Mouse (Mus musculus): ENCODE measurements around the gene Cdkn2d. TPM values are rescaled to one million over a fixed set of nuclear protein-coding genes. Genes with fewer than 3 reads are reported as not detected.

The Cdkn2d gene
- 10 to 100 TPM; 53.7 to 54.4 TPM for total RNA-seq (2021)
- long read RNA-seq, experiment 1, transcript Cdkn2d-203 (2 exons, 1,423 nt) = major isoform, 61 of 64 reads
- long read RNA-seq, experiment 1, partial matches to known transcripts = 0 of 64 reads
- long read RNA-seq, experiment 1, other reads (novel, unspliced or antisense) = 2 of 64 reads
- long read RNA-seq, experiment 2, transcript Cdkn2d-203 (2 exons, 1,423 nt) = major isoform, 66 of 70 reads
- long read RNA-seq, experiment 2, partial matches to known transcripts = 1 of 70 reads
- long read RNA-seq, experiment 2, other reads (novel, unspliced or antisense) = 0 of 70 reads

DNA sequence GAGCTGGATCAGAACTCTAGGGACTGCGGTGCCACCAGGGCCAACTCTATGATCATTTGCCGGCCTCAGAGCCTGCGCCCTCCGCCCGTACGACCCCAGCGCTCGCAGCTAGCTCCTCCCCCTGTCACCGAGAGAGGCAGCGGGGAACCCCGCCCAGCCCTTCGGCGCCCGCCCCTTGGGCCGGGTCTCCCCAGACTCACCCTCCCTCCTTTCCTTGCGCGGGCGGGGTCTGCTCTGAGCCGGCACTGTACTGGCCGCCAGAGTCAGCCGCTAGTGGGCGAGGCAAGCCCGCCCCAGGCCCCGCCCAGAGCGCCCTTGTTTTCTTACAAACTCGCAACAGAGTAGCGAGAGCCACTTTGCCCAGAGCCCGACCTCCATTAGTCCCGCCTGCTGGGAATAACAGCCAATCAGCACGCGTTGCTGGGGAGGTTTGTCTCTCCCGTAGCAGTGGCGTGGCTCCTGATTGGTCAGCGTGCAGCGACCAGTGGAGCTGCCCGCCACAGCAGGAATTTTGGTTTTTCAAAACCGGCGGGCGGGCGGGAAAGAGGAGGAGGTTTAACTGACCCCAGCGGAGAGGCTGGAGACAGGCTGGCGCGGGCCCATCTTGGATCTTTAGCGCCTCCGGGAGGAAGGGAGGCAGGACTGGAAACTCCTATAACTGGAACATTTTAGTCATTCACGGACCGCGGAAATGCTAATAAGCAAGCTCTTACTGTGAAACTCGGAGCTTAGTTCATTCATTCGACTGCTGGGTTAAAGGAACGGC lies at the start of gene Cdkn2d:
Gene Cdkn2d, minus strand, starts transcription at position 386 of the 766 bp plus-strand sequence.
- peak within 1 kb of the TSS; percentile 95 for H3K27ac ChIP-seq
- peak within 1 kb of the TSS; percentile 94 for H3K4me3 ChIP-seq
- peak; percentile 98 to 100 for DNase-seq (ENCODE audit: low spot score in 2 of 2)
- TF ChIP-seq CTCF (conservative IDR thresholded peaks at IDR 0.05) = peak; percentile 65

DNA sequence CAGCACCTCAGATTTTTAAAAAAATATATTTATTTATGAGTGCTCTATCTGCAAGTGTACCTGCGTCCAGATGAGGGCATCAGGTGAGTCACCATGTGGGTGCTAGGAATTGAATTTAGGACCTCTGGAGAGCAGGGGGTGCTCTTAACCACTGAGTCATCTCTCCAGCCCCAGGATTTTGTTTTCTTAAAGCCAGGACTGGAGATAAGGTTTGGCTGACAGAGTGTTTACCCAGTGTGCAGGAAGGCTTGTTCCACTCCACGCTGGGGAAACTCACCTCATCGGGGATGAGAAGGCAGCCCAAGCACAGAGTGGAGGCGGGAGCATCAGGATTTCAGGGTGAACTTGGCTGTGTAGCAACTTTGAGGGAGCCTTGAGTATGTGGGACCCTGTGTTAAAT lies 49.2 kb upstream of the Cdkn2d start:
- H3K27ac ChIP-seq = no peak overlapping the region
- no peak for TF ChIP-seq CTCF (conservative IDR thresholded peaks at IDR 0.05)
- no peak overlapping the region for H3K4me3 ChIP-seq
- no peak for DNase-seq (ENCODE audit: low spot score in 2 of 2)

DNA sequence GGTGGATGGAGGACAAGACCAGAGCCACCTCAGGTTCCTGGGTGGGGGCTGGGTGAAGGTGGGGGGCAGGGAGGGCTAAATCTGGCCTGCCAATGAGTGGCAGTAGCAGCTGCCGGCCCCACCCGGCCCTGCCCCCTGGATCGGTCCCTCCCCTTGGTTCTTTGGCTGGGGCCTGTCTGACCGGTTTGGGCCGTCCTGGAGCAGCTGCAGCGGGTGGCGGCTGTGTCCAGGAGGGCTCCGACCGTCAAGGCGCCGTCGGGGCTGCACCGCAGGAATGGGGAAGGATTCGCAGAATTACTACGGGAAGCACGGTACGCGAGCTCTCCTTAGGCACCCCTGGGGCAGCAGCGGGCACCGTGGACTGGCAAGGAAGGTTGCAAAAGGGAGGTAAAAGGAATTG lies 46.4 kb upstream of the Cdkn2d start:
- no peak overlapping the region for H3K27ac ChIP-seq
- no peak overlapping the region for H3K4me3 ChIP-seq
- no peak for DNase-seq (ENCODE audit: low spot score in 2 of 2)
- no peak for TF ChIP-seq CTCF (conservative IDR thresholded peaks at IDR 0.05)

DNA sequence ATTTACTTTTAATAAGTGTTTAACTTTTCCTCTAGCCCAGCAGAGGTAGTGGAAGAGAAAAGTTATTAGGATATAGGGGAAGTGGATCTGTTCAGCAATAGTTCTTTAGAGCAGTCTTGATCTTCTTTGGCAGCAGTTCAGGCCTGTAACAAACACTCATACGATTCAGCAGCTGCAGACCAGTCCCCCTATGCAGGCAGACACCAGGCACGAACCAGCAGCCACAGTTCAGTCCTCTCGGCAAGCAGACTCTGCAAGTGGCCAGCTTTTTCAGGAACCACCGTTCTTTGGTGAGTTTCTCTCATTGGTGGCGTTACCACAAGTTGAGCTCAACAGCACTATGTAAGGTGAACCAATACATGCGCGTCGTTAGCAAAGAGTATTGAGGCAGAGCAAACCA lies 45.3 kb upstream of the Cdkn2d start:
- H3K4me3 ChIP-seq = no peak overlapping the region
- no peak for TF ChIP-seq CTCF (conservative IDR thresholded peaks at IDR 0.05)
- DNase-seq (ENCODE audit: low spot score in 2 of 2) = no peak
- H3K27ac ChIP-seq = no peak overlapping the region

DNA sequence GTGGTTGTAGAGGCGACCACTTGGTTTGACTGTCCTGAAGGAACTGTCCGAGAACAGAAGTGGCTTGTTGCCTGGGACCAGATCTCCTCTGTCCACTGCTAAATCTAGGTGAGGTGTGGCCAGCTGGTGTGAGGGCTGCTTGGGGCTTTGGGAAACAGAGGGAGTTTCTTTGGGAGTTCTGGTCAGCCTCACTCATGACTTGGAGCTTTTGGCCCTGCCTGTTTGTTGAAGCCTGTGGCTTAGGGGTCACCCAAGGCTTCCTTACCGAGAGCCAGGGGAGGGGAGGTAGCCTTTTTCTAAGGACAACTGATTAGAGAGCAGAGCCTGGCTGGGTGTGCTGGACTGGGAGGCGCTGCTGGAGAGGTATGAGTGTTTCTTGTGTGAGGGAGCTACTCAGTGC lies 44.2 kb upstream of the Cdkn2d start:
- no peak overlapping the region for H3K4me3 ChIP-seq
- DNase-seq (ENCODE audit: low spot score in 2 of 2) = no peak
- no peak for TF ChIP-seq CTCF (conservative IDR thresholded peaks at IDR 0.05)
- no peak overlapping the region for H3K27ac ChIP-seq

DNA sequence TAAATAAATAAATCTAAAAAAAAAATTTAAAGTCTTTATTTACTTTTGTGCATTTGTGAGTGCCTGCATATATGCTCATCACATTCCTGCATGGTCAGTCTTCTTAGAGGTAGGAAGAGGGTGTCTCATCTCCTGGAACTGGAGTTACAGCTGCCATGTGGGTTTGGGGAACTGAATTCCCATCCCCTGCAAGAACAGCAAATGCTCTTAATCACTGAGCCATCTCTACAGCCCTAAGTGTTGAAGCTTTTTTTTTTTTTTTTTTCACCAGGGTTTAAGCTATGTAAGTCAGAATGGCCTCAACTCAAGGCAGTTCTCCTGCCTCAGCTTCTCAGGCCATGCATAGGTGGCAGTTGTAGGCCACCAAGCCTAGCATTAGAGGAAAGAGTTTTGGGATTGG lies 43.5 kb upstream of the Cdkn2d start:
- TF ChIP-seq CTCF (conservative IDR thresholded peaks at IDR 0.05) = no peak
- H3K27ac ChIP-seq = no peak overlapping the region
- no peak overlapping the region for H3K4me3 ChIP-seq
- no peak for DNase-seq (ENCODE audit: low spot score in 2 of 2)

DNA sequence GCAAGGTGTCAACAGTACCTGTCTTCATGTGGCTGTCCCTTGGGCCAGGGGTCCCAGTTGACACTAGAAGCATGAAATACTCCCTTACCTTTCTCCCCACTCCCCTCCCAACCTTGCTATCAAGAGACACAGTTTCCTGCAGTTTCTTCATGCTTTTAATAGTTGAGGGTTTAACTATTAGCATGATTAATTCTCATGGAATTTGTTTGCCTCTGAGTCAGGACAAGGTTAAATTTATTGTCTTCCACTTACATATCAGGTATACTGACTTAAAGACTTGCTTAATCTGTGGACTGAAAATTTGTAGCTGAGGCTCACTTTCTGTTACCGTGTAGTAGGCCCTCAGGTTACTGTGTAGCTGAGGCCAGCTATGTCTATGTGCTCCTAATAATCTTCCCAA lies 42.3 kb upstream of the Cdkn2d start:
- no peak for DNase-seq (ENCODE audit: low spot score in 2 of 2)
- H3K4me3 ChIP-seq = no peak overlapping the region
- H3K27ac ChIP-seq = no peak overlapping the region
- TF ChIP-seq CTCF (conservative IDR thresholded peaks at IDR 0.05) = no peak

DNA sequence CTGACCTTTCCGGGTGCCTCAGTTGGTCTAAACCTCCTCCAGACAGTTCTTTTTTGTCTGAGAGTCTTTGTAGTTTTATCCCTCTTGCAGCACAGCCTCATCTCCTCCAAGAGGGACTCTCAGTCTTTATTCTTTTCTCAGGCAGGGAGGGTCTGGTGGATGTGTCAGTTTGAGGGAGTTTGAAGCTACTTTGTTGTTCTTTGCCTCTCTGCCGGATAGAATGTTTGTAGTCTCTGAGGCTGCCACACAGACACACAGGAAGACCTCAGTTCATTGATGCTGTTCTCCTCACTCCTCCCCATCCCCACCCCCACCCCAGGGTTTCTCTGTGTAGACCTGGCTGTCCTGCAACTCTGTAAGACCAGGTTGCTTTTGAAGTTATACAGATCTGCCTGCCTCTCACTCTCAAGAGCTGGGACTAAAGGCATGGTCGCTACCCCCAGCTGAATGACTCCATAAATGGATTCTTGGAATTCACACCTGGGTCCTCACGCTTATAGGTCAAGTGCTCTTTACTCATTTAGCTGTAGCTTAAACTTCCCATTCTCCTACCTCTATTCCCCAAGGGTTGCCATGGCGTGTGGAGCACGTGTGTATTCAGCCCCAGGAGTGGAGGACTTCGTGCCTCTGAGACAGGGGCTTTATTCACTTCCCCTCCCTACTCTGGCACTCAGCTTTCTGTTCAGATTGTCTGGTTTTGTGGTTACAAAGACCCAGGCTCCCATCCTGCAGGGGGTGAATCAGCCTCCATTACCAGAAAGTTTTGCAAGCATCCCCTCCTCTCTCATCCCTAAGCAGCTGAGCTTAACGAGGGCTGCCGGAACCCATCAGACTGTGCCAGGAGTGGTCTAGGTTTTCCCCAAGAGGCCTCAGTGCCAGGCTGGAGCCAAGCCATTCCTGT lies 41.2 kb upstream of the Cdkn2d start:
- no peak overlapping the region for H3K4me3 ChIP-seq
- TF ChIP-seq CTCF (conservative IDR thresholded peaks at IDR 0.05) = no peak
- DNase-seq (ENCODE audit: low spot score in 2 of 2) = no peak
- H3K27ac ChIP-seq = no peak overlapping the region

DNA sequence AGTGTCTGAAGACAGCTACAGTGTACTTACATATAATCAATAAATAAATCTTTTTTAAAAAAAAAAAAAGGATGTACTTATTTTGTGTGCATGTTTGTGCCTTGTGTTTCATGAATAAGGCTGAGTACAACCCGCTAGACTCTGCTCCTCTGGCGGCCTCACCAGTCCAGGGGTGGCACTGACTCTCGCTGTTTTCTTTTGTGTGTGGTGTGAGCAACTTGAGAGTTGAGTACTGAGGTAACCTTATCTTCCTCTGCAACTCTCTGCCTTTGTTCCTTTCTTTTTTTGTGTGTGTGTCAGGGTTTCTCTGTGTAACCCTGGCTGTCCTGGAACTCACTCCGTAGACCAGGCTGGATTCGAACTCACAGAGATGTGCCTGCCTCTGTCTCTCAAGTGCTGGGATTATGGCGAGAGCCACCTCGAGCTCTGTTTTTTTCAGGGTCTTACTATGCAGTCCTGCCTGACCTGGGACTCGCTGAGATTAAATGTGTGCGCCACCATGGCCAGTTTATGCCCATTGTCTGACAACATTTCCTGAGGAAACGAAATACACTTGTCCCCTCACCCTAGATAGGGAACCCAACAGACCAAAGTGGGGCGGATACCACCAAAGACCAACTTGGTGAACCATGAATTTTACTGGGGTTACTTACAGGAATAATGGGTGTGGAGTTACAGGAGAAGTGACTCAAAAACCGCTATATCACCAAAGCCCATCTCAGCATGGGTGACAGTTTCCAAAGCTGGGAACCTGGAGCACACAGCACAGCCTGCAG lies 40.3 kb upstream of the Cdkn2d start:
- no peak for TF ChIP-seq CTCF (conservative IDR thresholded peaks at IDR 0.05)
- Histone ChIP-seq H3K27ac (no peak overlapping the region), H3K4me3 (no peak overlapping the region)
- DNase-seq (ENCODE audit: low spot score in 2 of 2) = no peak

DNA sequence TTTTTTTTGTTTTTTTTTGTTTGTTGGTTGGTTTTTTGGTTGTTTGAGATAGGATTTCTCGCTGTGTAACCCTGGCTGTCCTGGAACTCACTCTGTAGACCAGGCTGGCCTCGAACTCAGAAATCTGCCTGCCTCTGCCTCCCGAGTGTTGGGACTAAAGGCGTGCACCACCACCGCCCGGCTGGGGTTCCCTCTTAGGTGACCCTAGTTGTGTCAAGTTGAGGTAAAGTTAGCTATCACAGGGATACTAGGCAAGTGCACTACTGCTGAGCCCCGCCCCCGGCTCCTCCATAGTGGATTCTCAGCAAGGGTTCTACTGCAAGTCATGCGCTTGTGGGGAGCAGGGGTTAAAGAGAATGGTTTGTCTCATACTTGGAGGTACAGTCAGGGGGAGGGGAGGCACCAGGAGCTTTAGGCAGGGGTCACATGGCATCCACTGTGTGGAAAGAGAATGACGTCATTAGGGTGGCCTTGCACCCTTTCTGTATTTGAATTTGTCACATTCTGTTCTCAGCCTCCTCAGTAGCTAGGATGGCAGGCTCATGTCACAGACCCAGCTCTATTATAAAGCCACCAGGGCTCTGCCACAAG lies 38.6 kb upstream of the Cdkn2d start:
- TF ChIP-seq CTCF (conservative IDR thresholded peaks at IDR 0.05) = no peak
- Histone ChIP-seq H3K27ac (no peak overlapping the region; the same call in 1 of the 2 replicates), H3K4me3 (no peak overlapping the region)
- DNase-seq (ENCODE audit: low spot score in 2 of 2) = no peak

DNA sequence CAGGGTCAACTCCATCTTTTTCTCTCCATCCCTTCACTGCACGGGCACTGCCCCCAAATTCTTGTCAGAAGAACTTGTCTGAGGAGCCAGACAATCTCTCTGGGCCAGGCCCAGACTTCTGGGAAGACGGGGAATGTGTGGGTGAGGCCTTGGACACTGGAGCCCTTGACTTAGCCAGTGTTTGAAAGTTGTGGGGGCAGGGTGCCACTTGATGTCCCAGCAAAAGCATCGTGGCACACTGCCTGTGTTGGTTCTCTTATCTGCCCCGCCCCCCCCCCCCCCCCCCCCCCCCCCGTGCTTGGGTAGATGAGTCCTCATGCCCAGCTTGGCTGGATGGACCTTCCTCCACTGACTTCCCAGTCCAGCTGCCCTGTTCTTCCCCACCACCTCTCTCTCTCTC lies 37.8 kb upstream of the Cdkn2d start:
- no peak for TF ChIP-seq CTCF (conservative IDR thresholded peaks at IDR 0.05)
- H3K27ac ChIP-seq = no peak overlapping the region
- no peak overlapping the region for H3K4me3 ChIP-seq
- no peak for DNase-seq (ENCODE audit: low spot score in 2 of 2)

DNA sequence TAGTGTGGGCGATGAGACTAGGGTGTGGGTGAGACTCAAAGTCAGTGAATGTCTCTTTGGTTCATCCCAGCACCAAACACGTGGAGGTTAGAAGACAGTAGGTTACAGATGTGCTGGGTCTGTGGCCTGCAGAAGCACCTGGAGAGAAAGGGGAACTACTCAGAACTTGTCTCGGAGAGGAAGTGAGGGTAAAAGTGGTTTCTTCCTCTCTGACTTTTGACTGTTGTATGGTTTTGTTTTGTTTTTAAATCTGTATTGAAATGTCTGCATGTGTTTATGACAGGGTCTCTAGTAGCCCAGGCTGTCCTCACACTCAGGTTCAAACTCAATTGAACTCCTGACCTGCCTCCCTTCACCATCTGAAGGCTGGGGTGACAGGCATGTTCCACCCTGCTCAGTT lies 36.8 kb upstream of the Cdkn2d start:
- no peak for TF ChIP-seq CTCF (conservative IDR thresholded peaks at IDR 0.05)
- DNase-seq (ENCODE audit: low spot score in 2 of 2) = no peak
- Histone ChIP-seq H3K4me3 (no peak overlapping the region), H3K27ac (no peak overlapping the region)

Data from layer of hippocampus, adult 2 months (tissue).